Mouse (Mus musculus): ENCODE data around the gene Pdrg1.

Gene Pdrg1

GRCm38 (mm10) chr2:153014758-153015593 lies at the start of gene Pdrg1:
Pdrg1 (minus strand) TSS chr2:153015427.
- peak; percentile 96 for DNase-seq

- no peak for DNase-seq
Measured at GRCm38 (mm10) chr2:153064190-153064970, 49.2 kb upstream of the Pdrg1 start.

- DNase-seq, result no peak
Measured at GRCm38 (mm10) chr2:153063394-153063793, 48.2 kb upstream of the Pdrg1 start.

- no peak for DNase-seq
Measured at GRCm38 (mm10) chr2:153060216-153060615, 45.0 kb upstream of the Pdrg1 start.

- no peak for DNase-seq
Measured at GRCm38 (mm10) chr2:153058365-153058764, 43.1 kb upstream of the Pdrg1 start.

GRCm38 (mm10) chr2:153055270-153055920 lies 40.2 kb upstream of the Pdrg1 start:
- DNase-seq, result no peak

- DNase-seq, result no peak
Measured at GRCm38 (mm10) chr2:153053896-153054295, 38.7 kb upstream of the Pdrg1 start.

- peak; percentile 37 for DNase-seq
Measured at GRCm38 (mm10) chr2:153052700-153053351, 37.6 kb upstream of the Pdrg1 start.

- DNase-seq, result no peak
Measured at GRCm38 (mm10) chr2:153051537-153051936, 36.3 kb upstream of the Pdrg1 start.

- no peak for DNase-seq
Measured at GRCm38 (mm10) chr2:153051095-153051494, 35.9 kb upstream of the Pdrg1 start.

- DNase-seq, result no peak
Measured at GRCm38 (mm10) chr2:153049997-153050358, 34.8 kb upstream of the Pdrg1 start.

GRCm38 (mm10) chr2:153049288-153049996 lies 34.2 kb upstream of the Pdrg1 start:
- DNase-seq, result no peak

- DNase-seq, result peak; percentile 64
Measured at GRCm38 (mm10) chr2:153047828-153048465, 32.7 kb upstream of the Pdrg1 start.

- DNase-seq, result peak; percentile 51
Measured at GRCm38 (mm10) chr2:153045884-153046299, 30.7 kb upstream of the Pdrg1 start.

- DNase-seq, result peak; percentile 31
Measured at GRCm38 (mm10) chr2:153043886-153044285, 28.7 kb upstream of the Pdrg1 start.

GRCm38 (mm10) chr2:153036690-153037089 lies 21.5 kb upstream of the Pdrg1 start:
- no peak for DNase-seq

- no peak for DNase-seq
Measured at GRCm38 (mm10) chr2:153033545-153034230, 18.5 kb upstream of the Pdrg1 start.

GRCm38 (mm10) chr2:153032973-153033372 lies 17.7 kb upstream of the Pdrg1 start:
- DNase-seq, result no peak

GRCm38 (mm10) chr2:153032083-153032842 lies 17.0 kb upstream of the Pdrg1 start:
- peak; percentile 74 for DNase-seq
